Mouse (Mus musculus) hindbrain, embryonic 14.5 days (tissue): Measurements from ENCODE around the gene Msi1. TPM values are rescaled to one million over a fixed set of nuclear protein-coding genes. Genes with fewer than 3 reads are reported as not detected.

Experiments
- ATAC-seq: fragments of 200-750 bp; cut with Nextera tagmentation; 2 replicates; pipeline ENCODE4 v1.8.0; 2017; ENCODE audit warnings: moderate number of reproducible peaks, mild to moderate bottlenecking, moderate TSS enrichment, moderate library complexity; ENCODE audit not compliant: low FRiP score
- DNase-seq: peaks from one replicate; pipeline ENCODE4 v3.0.0-alpha.2; 2015; ENCODE audit warnings: low spot score
- H3K27ac ChIP-seq: fragments of 300-500 bp; sonication (generic); 2 replicates; pipeline ENCODE4 v1.5.1; 2014; ENCODE audit warnings: mild to moderate bottlenecking, moderate library complexity
- H3K27me3 ChIP-seq: fragments of 300-500 bp; sonication (generic); 2 replicates; pipeline ENCODE4 v1.6.1; 2014; ENCODE audit warnings: mild to moderate bottlenecking, low read length, mixed read lengths; ENCODE audit not compliant: control insufficient read depth, insufficient read depth
- H3K36me3 ChIP-seq: fragments of 300-500 bp; sonication (generic); replicated peaks from 2 replicates; pipeline ENCODE4 v1.6.1; 2014; ENCODE audit not compliant: control insufficient read depth, insufficient read depth
- H3K4me1 ChIP-seq: fragments of 300-500 bp; sonication (generic); replicated peaks from 2 replicates; pipeline ENCODE4 v1.6.1; 2014; ENCODE audit warnings: antibody characterized with exemption, low read length, mixed read lengths; ENCODE audit not compliant: control insufficient read depth, insufficient read depth
- H3K4me2 ChIP-seq: fragments of 300-500 bp; sonication (generic); replicated peaks from 2 replicates; pipeline ENCODE4 v1.6.1; 2014; ENCODE audit warnings: mild to moderate bottlenecking, moderate library complexity
- H3K4me3 ChIP-seq: fragments of 300-500 bp; sonication (generic); replicated peaks from 2 replicates; pipeline ENCODE4 v1.5.1; 2014; ENCODE audit warnings: mild to moderate bottlenecking, low read length
- H3K9ac ChIP-seq: fragments of 300-500 bp; sonication (generic); 2 replicates; pipeline ENCODE4 v1.6.1; 2014
- H3K9me3 ChIP-seq: fragments of 300-500 bp; sonication (generic); 2 replicates; pipeline ENCODE4 v1.6.1; 2016; ENCODE audit warnings: low read length; ENCODE audit not compliant: control insufficient read depth
- WGBS: fragments of 180-500 bp; shearing (Covaris S2); extraction: QIAGEN DNeasy Blood & Tissue Kit; methylation state at CpG from one replicate; pipeline ENCODE4 v1.1.7; 2014; 5-methylcytosine and 5-hydroxymethylcytosine counted together
- polyA plus RNA-seq: library from polyadenylated mRNA; unstranded; fragments of >200 nt; fragmentation: Nextera tagmentation; extraction: Ambion mirVana; gene quantifications from 2 replicates; pipeline ENCODE4 v1.2.1, GENCODE M21; 2014

Msi1 gene
- polyA plus RNA-seq, 1 experiment from 2014 or later, result 60.2 TPM

DNA sequence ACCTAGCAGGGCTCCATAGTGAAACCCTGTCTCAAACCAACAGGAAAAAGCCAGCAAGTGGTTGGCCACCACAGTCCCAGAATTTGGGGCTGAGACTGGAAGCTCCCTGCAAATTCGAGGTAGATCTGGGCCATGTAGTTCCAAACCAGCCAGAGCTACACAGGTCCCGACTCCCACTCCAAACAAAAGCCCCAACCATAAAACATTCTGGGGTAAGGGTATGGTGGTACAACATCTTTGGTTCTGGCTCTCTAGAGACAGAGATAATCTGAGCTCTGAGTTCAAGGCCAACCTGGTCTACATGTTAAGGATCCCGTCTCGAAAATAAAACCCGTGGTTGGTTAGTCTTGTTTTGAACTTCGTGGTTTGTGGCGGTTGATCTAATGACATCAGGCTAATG lies 26.4 kb downstream of the Msi1 start:
- Histone ChIP-seq H3K9ac (no peak overlapping the region), H3K27me3 (no peaks in the 10 kb centered on the region), H3K9me3 (no peaks in the 10 kb centered on the region), H3K4me2 (no peak overlapping the region), H3K36me3 (peaks cover 40% of the 10 kb centered on the region), H3K27ac (no peak overlapping the region), H3K4me3 (no peak overlapping the region), H3K4me1 (no peaks in the 10 kb centered on the region)
- DNase-seq (no peak), ATAC-seq (no peak)
- 74% methylated on average over 7 of the region's 7 CpGs for WGBS

DNA sequence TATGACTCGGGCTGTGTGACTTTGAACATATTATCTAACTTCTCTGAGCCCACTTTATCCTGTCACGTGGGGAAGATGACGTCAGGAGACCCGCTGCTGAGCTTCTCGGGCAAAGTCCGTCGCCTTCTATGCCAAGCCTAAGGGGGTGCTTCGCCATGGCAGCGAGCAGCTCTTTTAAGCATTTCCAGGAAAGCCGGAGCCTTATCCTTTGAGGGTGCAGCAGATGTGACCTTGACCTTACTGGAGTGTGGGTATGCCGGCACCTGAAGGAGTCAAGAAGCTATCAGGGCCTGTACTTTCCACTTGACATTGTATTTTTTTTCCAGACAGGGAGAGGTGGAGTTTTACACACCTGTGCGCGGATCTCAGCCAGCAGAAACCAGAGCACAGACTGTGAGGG lies 29.5 kb downstream of the Msi1 start:
- peaks cover 9% of the 10 kb centered on the region for H3K36me3 ChIP-seq

DNA sequence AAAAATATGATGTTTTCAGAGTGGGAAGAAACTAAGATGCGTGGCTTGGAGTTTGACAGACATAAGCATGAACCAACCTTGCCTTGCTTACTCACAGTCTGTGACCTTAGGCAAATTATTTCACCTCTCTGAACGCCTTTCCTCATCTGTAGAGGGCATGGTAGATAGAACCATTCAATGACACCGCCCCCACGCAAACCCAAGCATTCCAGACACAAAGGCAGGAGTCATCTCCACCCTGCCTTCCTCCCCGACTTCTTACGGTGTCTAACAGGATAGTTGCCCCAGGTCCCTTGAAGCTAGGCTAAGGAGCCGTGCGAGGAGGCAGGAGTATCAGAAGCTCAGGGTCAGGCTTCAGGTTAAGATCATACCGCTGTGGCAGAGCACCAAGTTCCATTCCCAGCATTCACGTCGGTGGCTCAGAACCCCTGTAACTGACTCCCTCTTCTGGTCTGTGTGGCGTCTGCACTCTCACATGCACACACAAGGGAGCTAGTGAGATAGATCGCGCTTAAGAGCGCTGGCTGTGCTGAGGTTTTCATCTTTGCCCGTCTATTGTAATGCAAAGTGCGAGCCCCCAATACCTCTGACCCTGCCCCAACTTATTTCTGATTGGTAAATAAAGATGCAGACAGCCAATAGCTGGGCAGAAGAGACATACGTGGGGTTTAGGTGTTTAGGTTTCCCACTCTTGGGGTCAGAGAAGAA lies 35.2 kb downstream of the Msi1 start:
- Histone ChIP-seq H3K4me3 (no peak overlapping the region), H3K36me3 (no peaks in the 10 kb centered on the region), H3K4me1 (no peaks in the 10 kb centered on the region), H3K9me3 (no peaks in the 10 kb centered on the region), H3K4me2 (no peak overlapping the region), H3K27me3 (no peaks in the 10 kb centered on the region), H3K27ac (no peak overlapping the region), H3K9ac (no peak overlapping the region)
- no peak for DNase-seq
- 77% methylated on average over 18 of the region's 18 CpGs for WGBS
- ATAC-seq, result no peak

More for the DNA sequence above, 29.5 kb downstream of the Msi1 start:
- 69% methylated on average over 13 of the region's 13 CpGs for WGBS
- H3K4me1 ChIP-seq, result no peaks in the 10 kb centered on the region
- H3K9me3 ChIP-seq, result no peaks in the 10 kb centered on the region
- DNase-seq, result no peak
- no peaks in the 10 kb centered on the region for H3K27me3 ChIP-seq
- H3K9ac ChIP-seq, result no peak overlapping the region
- H3K4me3 ChIP-seq, result no peak overlapping the region
- no peak for ATAC-seq
- no peak overlapping the region for H3K4me2 ChIP-seq
- no peak overlapping the region for H3K27ac ChIP-seq

DNA sequence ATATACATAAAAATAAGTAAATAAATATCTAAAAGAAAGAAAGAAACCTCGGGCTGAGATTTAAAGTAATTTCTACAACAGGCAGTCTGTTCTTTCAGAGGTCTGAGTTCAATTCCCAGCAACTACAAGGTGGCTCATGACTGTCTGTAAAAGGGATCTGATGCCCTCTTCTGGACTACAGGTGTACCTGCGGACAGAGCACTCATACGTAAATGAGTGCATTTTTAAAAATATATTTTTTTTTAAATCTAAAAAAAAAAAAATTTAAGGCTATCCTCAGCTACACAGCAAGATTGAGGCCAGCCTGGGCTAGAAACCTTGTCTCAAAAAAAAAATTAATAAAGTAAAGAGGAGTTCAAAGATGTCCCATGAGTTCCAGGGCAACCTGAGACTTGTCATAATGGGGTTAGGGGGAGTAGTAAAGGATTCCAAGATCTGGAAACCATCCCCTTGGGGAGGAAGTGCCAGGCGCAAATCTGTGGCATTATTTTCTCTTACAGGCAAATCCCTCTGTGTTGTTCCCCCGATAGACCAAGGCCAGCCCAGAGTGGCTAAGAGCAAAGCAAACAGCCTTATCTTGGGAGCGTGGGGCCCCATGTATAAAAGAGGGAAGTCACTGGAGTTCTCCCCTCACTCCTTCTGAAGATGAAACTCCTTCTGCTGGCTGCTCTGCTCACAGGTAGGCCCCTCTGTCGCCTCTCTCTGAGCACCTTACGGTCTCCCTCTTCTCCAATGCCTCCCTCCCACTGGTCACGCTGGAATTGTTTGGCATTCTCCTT lies 36.4 kb downstream of the Msi1 start, which contains the start of gene Pla2g1b:
TSS of gene Pla2g1b (plus strand) at position 621 of the 779 bp plus-strand sequence.
- no peak within 1 kb of the TSS for H3K4me3 ChIP-seq
- no peaks in the 10 kb centered on the region for H3K4me1 ChIP-seq
- H3K9ac ChIP-seq, result no peak within 1 kb of the TSS
- H3K36me3 ChIP-seq, result no peaks in the 10 kb centered on the region
- no peak within 1 kb of the TSS for H3K4me2 ChIP-seq
- H3K27ac ChIP-seq, result no peak within 1 kb of the TSS
- no peaks in the 10 kb centered on the region for H3K9me3 ChIP-seq
- H3K27me3 ChIP-seq, result no peaks in the 10 kb centered on the region
- ATAC-seq (no peak), DNase-seq (no peak)
- WGBS, result 50% methylated on average over 9 of the region's 9 CpGs

DNA sequence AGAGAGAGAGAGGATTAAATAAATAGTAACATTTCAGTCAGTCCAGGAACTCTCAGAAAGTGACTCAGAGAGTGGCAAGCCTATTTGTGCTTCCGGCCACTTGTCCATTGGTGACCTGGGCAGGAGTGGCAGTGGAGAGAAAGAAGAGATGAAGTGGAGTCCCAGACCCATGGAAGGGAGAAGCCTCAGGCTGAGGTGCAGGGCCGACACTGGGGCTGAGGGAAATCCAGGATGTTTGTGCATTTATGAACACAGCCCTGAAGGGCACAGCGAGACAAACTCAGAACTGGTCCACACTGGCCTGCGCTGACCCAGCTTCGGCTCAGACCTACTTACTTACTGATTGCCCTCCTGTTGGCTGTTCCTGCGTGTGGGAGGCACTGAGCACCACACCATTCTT lies 40.4 kb downstream of the Msi1 start:
- no peak for DNase-seq
- no peaks in the 10 kb centered on the region for H3K36me3 ChIP-seq

DNA sequence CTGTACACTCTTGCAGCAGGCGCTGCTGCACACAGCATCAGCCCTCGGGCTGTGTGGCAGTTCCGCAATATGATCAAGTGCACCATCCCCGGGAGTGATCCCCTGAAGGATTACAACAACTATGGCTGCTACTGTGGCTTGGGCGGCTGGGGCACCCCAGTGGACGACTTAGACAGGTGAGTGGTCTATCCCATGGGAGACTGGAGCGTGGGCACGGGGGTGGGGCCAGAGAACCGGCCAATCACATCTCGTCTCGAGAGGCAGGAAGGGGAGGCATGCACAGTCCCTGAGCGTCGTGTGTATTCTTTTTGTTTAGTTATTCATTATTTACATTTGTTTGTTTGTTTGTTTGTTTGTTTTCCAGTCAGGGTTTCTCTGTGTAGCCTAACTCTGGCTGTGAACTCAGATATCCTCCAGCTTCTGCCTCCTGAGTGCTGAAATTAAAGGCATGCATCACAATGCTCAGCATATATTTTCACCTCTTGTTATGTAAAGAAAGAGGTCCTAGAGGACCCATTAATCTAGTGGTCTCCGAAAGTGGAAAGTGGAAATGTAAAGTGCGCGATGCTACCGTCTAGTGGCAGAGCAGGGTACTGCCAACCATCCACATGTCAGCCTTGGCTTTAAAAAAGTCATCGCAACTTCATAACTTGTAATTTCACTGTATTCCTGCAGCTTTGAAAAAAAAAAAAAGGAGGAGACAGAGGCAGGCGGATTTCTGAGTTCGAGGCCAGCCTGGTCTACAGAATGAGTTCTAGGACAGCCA lies 41.5 kb downstream of the Msi1 start:
- H3K4me1 ChIP-seq, result 0 out of 2 replicates have a peak, but pooled peaks cover 4% of the 10 kb centered on the region
- no peaks in the 10 kb centered on the region for H3K27me3 ChIP-seq
- 32% methylated on average over 20 of the region's 20 CpGs for WGBS
- DNase-seq (peak; percentile 81), ATAC-seq (no peak)
- no peak overlapping the region for H3K9ac ChIP-seq
- no peak overlapping the region for H3K27ac ChIP-seq
- H3K9me3 ChIP-seq, result no peaks in the 10 kb centered on the region
- H3K4me2 ChIP-seq, result peak overlapping the region; percentile 23; the same call in 1 of the 2 replicates
- H3K36me3 ChIP-seq, result no peaks in the 10 kb centered on the region
- H3K4me3 ChIP-seq, result no peak overlapping the region

More for the DNA sequence above, 40.4 kb downstream of the Msi1 start:
- no peak overlapping the region for H3K4me2 ChIP-seq
- 64% methylated on average over 6 of the region's 6 CpGs for WGBS
- H3K9ac ChIP-seq, result no peak overlapping the region
- no peak overlapping the region for H3K27ac ChIP-seq
- no peak overlapping the region for H3K4me3 ChIP-seq
- no peak for ATAC-seq
- no peaks in the 10 kb centered on the region for H3K4me1 ChIP-seq
- H3K9me3 ChIP-seq, result no peaks in the 10 kb centered on the region
- no peaks in the 10 kb centered on the region for H3K27me3 ChIP-seq

DNA sequence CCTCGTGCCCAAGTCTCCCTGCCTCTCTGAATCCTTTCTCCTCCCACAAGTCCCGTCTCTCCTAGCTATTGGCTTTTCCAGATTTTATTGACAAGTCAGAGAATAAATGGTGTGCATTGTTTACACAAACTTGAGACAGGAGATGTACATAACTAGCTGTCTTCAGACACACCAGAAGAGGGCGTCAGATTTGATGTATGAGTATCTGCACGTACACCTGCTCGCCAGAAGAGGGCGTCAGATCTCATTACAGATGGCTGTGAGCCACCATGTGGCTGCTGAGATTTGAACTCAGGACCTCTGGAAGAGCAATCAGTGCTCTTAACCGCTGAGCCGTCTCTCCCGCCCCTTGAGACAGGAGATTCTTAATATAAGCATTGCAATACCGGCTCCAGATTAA lies 43.8 kb downstream of the Msi1 start:
- no peaks in the 10 kb centered on the region for H3K9me3 ChIP-seq
- no peaks in the 10 kb centered on the region; the same call in 1 of the 2 replicates for H3K36me3 ChIP-seq
- DNase-seq, result no peak
- 80% methylated on average over 10 of the region's 10 CpGs for WGBS
- H3K4me1 ChIP-seq, result 0 out of 2 replicates have a peak, but pooled peaks cover 4% of the 10 kb centered on the region
- H3K4me2 ChIP-seq, result no peak overlapping the region
- H3K27ac ChIP-seq, result no peak overlapping the region
- H3K9ac ChIP-seq, result no peak overlapping the region
- H3K4me3 ChIP-seq, result no peak overlapping the region
- H3K27me3 ChIP-seq, result no peaks in the 10 kb centered on the region
- ATAC-seq, result no peak

DNA sequence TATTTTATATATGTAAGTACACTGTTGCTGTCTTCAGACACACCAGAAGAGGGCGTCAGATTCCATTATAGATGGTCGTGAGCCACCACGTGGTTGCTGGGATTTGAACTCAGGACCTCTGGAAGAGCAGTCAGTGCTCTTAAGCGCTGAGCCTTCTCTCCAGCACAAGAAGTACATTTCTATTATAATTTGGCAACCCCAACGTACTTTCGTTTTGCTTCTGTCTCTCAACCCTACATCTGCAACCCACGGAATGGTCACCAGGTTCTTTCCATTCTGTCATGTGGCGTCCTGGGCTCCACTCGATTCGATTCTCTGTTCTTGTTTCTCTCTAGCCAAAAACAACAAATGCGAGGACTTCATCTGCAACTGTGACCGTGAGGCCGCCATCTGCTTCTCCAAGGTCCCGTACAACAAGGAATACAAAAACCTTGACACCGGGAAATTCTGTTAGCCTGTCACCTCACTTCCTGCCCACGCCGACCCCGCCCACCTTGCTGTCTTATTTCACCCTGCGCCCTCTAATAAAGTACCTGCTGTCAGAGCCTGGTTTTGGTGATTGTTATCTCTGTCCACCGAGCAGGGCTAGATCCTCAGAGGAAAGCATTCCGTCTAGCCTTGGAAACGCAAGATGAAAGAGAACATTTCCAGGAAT lies 44.9 kb downstream of the Msi1 start:
- Histone ChIP-seq H3K27me3 (no peaks in the 10 kb centered on the region), H3K9me3 (no peaks in the 10 kb centered on the region), H3K36me3 (no peaks in the 10 kb centered on the region; the same call in 1 of the 2 replicates), H3K4me1 (0 out of 2 replicates have a peak, but pooled peaks cover 4% of the 10 kb centered on the region), H3K9ac (no peak overlapping the region), H3K27ac (no peak overlapping the region), H3K4me3 (no peak overlapping the region), H3K4me2 (no peak overlapping the region)
- 78% methylated on average over 22 of the region's 22 CpGs for WGBS
- ATAC-seq (no peak), DNase-seq (no peak)
